In the genomic region with DNA sequence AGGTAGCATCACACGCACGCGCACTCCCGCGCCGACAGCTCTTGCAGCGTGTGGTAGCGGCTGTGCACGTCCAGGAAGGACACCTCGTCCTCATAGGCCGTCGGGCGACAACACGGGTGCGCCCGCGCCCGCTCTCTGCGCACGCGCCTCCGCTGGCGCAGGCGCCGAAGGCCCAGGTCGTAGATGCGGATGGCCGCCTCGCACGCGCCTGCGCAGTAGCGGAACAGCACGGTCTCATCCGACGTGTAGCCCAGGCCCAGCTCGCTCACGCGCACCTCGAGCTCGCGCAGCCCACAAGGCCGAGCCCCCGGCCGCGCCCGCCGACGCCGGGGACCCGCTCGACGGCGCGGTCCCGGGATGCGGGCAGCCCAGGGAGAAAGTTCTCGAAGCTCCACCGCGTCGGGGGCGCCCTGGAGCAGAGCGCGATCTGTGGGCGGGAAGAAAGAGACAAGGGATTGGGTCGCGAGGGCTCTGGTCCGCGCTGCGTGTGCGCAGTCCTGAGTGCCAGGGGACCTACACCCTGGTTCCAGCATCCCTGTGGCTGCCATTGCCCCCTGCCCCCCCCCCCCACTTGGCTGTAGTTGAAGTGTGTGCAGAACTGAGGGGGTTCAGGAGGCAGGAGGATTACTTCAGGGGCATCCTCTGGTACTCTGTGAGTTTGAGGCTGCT, we compare ENCODE assay signal across 7 mouse cellular contexts. TPM values are rescaled to one million over a fixed set of nuclear protein-coding genes. Genes with fewer than 3 reads are reported as not detected.
DNase-seq lines count a peak whose midpoint lies in the region; ATAC-seq and TF ChIP-seq lines count a peak whose summit lies in the region.

No protein-coding gene starts in this region.

- DNase-seq in Muller cell, postnatal 12 days (ENCODE audit: inconsistent ontology term): peak; percentile 42
- DNase-seq in forelimb bud, embryonic 11.5 days (ENCODE audit: low read depth, low spot score): peak; percentile 66
- peak; percentile 63 for DNase-seq in limb, embryonic 11.5 days (ENCODE audit: low spot score)
- no peak for DNase-seq in layer of hippocampus, postnatal 14 days (ENCODE audit: low spot score in 2 of 2)
- DNase-seq in layer of hippocampus, adult 9-10 months (ENCODE audit: low spot score): no peak

- H3K9ac ChIP-seq in ES-Bruce4 (ENCODE audit: low read depth, poor library complexity, severe bottlenecking): peak overlapping the region; percentile 39
- H3K9ac ChIP-seq in limb, embryonic 11.5 days (ENCODE audit: low read length): peak overlapping the region; percentile 12; the same call in 1 of the 2 replicates
- H3K9ac ChIP-seq in midbrain, embryonic 16.5 days (ENCODE audit: low read depth, low read length): peak overlapping the region; percentile 52; the same call in 1 of the 2 replicates

- no peaks in the 10 kb centered on the region for H3K27me3 ChIP-seq in ES-Bruce4 (ENCODE audit: control insufficient read depth, insufficient read depth, low read length, poor library complexity, severe bottlenecking)
- H3K27me3 ChIP-seq in limb, embryonic 11.5 days (ENCODE audit: control insufficient read depth, insufficient read depth, low read length): peaks cover 54% of the 10 kb centered on the region
- peaks cover 53% of the 10 kb centered on the region for H3K27me3 ChIP-seq in midbrain, embryonic 16.5 days (ENCODE audit: control insufficient read depth, insufficient read depth, low read depth, low read length)

- H3K4me1 ChIP-seq in ES-Bruce4 (ENCODE audit: control insufficient read depth, insufficient read depth, low read length): peaks cover 2% of the 10 kb centered on the region
- H3K4me1 ChIP-seq in limb, embryonic 11.5 days (ENCODE audit: control insufficient read depth, insufficient read depth, low read length): peaks cover 13% of the 10 kb centered on the region; the same call in 1 of the 2 replicates
- no peaks in the 10 kb centered on the region for H3K4me1 ChIP-seq in midbrain, embryonic 16.5 days (ENCODE audit: control insufficient read depth, insufficient read depth, low read length)

- TF ChIP-seq POLR2A in ES-Bruce4 (IDR thresholded peaks at IDR 0.05; ENCODE audit: insufficient read depth, low read length): no peak

- ATAC-seq in limb, embryonic 11.5 days (ENCODE audit: insufficient number of reproducible peaks, low FRiP score, low TSS enrichment, low read depth): peak; percentile 35; the same call in 1 of the 2 replicates
- ATAC-seq in midbrain, embryonic 16.5 days: peak; percentile 85

- 26% methylated on average over 71 of the region's 71 CpGs for WGBS in limb, embryonic 11.5 days
- WGBS in midbrain, embryonic 16.5 days: 18% methylated on average over 65 of the region's 71 CpGs

- H3K36me3 ChIP-seq in ES-Bruce4 (ENCODE audit: control insufficient read depth, insufficient read depth, low read length, poor library complexity, severe bottlenecking): no peaks in the 10 kb centered on the region
- no peaks in the 10 kb centered on the region for H3K36me3 ChIP-seq in limb, embryonic 11.5 days (ENCODE audit: control insufficient read depth, insufficient read depth, low read length)
- H3K36me3 ChIP-seq in midbrain, embryonic 16.5 days (ENCODE audit: control insufficient read depth, insufficient read depth, low read length): no peaks in the 10 kb centered on the region

- H3K4me2 ChIP-seq in limb, embryonic 11.5 days (ENCODE audit: low read depth, severe bottlenecking): peak overlapping the region; percentile 17; the same call in 1 of the 2 replicates
- H3K4me2 ChIP-seq in midbrain, embryonic 16.5 days (ENCODE audit: low read length): peak overlapping the region; percentile 55

- no peak overlapping the region for H3K27ac ChIP-seq in ES-Bruce4 (ENCODE audit: insufficient read depth, low read length)
- H3K27ac ChIP-seq in limb, embryonic 11.5 days (replicated peaks; ENCODE audit: low read depth, low read length): no peak overlapping the region
- no peak overlapping the region for H3K27ac ChIP-seq in midbrain, embryonic 16.5 days (ENCODE audit: low read length)

- no peak for TF ChIP-seq CTCF in ES-Bruce4 (IDR thresholded peaks at IDR 0.05; ENCODE audit: low read depth, low read length)

- TF ChIP-seq EP300 in ES-Bruce4 (IDR thresholded peaks at IDR 0.05; ENCODE audit: insufficient read depth, low read depth, low read length): no peak

- H3K9me3 ChIP-seq in ES-Bruce4 (replicated peaks; ENCODE audit: control insufficient read depth, insufficient read depth, low read length, poor library complexity, severe bottlenecking): no peaks in the 10 kb centered on the region
- H3K9me3 ChIP-seq in limb, embryonic 11.5 days (ENCODE audit: control insufficient read depth, low read length): peaks cover 3% of the 10 kb centered on the region; the same call in 1 of the 2 replicates
- H3K9me3 ChIP-seq in midbrain, embryonic 16.5 days (replicated peaks; ENCODE audit: control insufficient read depth, low read length, poor library complexity, severe bottlenecking): no peaks in the 10 kb centered on the region

- H3K4me3 ChIP-seq in ES-Bruce4 (ENCODE audit: low read depth, low read length): peak overlapping the region; percentile 44
- peak overlapping the region; percentile 15; the same call in 1 of the 2 replicates for H3K4me3 ChIP-seq in limb, embryonic 11.5 days (ENCODE audit: low read depth, low read length)
- H3K4me3 ChIP-seq in midbrain, embryonic 16.5 days (ENCODE audit: low read depth, low read length): peak overlapping the region; percentile 37

RNA-seq across cellular contexts. Expression of a gene that starts 5.8 kb away (rescaled TPM):
- polyA plus RNA-seq in ES-Bruce4 (2011; ENCODE audit: insufficient read depth, insufficient read length, low read depth, missing spikeins): 8.1 and 10.8 TPM in 2 replicates
- polyA plus RNA-seq in limb, embryonic 11.5 days (2014; fragmentation: Nextera tagmentation; extraction: Ambion mirVana): 19.0 and 19.9 TPM in 2 replicates
- 2.5 and 4.0 TPM in 2 replicates for polyA plus RNA-seq in midbrain, embryonic 16.5 days (2015; fragmentation: Nextera tagmentation; extraction: Ambion mirVana)
- total RNA-seq in layer of hippocampus, postnatal 14 days (2021): 1 to 10 TPM; 2.1 to 3.0 TPM

RNA-seq across cellular contexts. Expression of a gene that starts 13.0 kb away (rescaled TPM):
- 18.4 and 18.9 TPM in 2 replicates for polyA plus RNA-seq in ES-Bruce4 (2011; ENCODE audit: insufficient read depth, insufficient read length, low read depth, missing spikeins)
- 37.3 and 38.2 TPM in 2 replicates for polyA plus RNA-seq in limb, embryonic 11.5 days (2014; fragmentation: Nextera tagmentation; extraction: Ambion mirVana)
- 96.8 and 106 TPM in 2 replicates for polyA plus RNA-seq in midbrain, embryonic 16.5 days (2015; fragmentation: Nextera tagmentation; extraction: Ambion mirVana)
- total RNA-seq in layer of hippocampus, postnatal 14 days (2021): 10 to 100 TPM; 60.9 to 66.3 TPM

RNA-seq across cellular contexts. Expression of a gene that starts 18.5 kb away (rescaled TPM):
- not detected in 2 replicates for polyA plus RNA-seq in ES-Bruce4 (2011; ENCODE audit: insufficient read depth, insufficient read length, low read depth, missing spikeins)
- polyA plus RNA-seq in limb, embryonic 11.5 days (2014; fragmentation: Nextera tagmentation; extraction: Ambion mirVana): 1.2 TPM in 2 replicates
- polyA plus RNA-seq in midbrain, embryonic 16.5 days (2015; fragmentation: Nextera tagmentation; extraction: Ambion mirVana): 0.97 and 1.1 TPM in 2 replicates
- under 1 TPM; 0.35 to 0.57 TPM for total RNA-seq in layer of hippocampus, postnatal 14 days (2021)

RNA-seq across cellular contexts. Expression of a gene that starts 33.7 kb away (rescaled TPM):
- 23.2 and 24.2 TPM in 2 replicates for polyA plus RNA-seq in ES-Bruce4 (2011; ENCODE audit: insufficient read depth, insufficient read length, low read depth, missing spikeins)
- 19.7 and 21.1 TPM in 2 replicates for polyA plus RNA-seq in limb, embryonic 11.5 days (2014; fragmentation: Nextera tagmentation; extraction: Ambion mirVana)
- polyA plus RNA-seq in midbrain, embryonic 16.5 days (2015; fragmentation: Nextera tagmentation; extraction: Ambion mirVana): 15.6 and 16.1 TPM in 2 replicates
- 10 to 100 TPM; 10.4 to 12.5 TPM for total RNA-seq in layer of hippocampus, postnatal 14 days (2021)

RNA-seq across cellular contexts. Expression of a gene that starts 34.0 kb away (rescaled TPM):
- 152 and 177 TPM in 2 replicates for polyA plus RNA-seq in ES-Bruce4 (2011; ENCODE audit: insufficient read depth, insufficient read length, low read depth, missing spikeins)
- polyA plus RNA-seq in limb, embryonic 11.5 days (2014; fragmentation: Nextera tagmentation; extraction: Ambion mirVana): 413 and 428 TPM in 2 replicates
- 492 and 497 TPM in 2 replicates for polyA plus RNA-seq in midbrain, embryonic 16.5 days (2015; fragmentation: Nextera tagmentation; extraction: Ambion mirVana)
- total RNA-seq in layer of hippocampus, postnatal 14 days (2021): 100 to 1,000 TPM; 220 to 270 TPM

Comparison
In these comparisons a context has a peak if more than half of its experiments do, and no peak if none do; other contexts are left out.
1. DNase-seq: peak in Muller cell, postnatal 12 days (single experiment), forelimb bud, embryonic 11.5 days (single experiment) and limb, embryonic 11.5 days (single experiment); none in layer of hippocampus, postnatal 14 days (0 of 2) and layer of hippocampus, adult 9-10 months (single experiment).
2. Peak in every context shown above with its lines, with median percentiles within 50 percentile points of each other: H3K4me3 ChIP-seq and H3K9ac ChIP-seq.